Mouse (Mus musculus) left cerebral cortex, adult 18-20 months (tissue): ENCODE results near the gene Zcchc2. TPM values are rescaled to one million over a fixed set of nuclear protein-coding genes. Genes with fewer than 3 reads are reported as not detected.
A peak's percentile ranks its signal among the peaks of the same experiment; 100 is the strongest.

ENCODE experiments used
- DNase-seq, 2 experiments: peaks; one replicate each; pipeline ENCODE4 v3.0.0; 2021 to 2022; ENCODE audit warnings: low spot score in 2 of 2, mixed read lengths in 1 of 2
- total RNA-seq, 2 experiments: library from RNA; stranded (reverse); gene quantifications; 2 replicates each; pipeline ENCODE4 v1.2.3; 2021

Gene Zcchc2
- total RNA-seq, 2 experiments from 2014 or later, result 22.2 to 24.0 TPM

DNA sequence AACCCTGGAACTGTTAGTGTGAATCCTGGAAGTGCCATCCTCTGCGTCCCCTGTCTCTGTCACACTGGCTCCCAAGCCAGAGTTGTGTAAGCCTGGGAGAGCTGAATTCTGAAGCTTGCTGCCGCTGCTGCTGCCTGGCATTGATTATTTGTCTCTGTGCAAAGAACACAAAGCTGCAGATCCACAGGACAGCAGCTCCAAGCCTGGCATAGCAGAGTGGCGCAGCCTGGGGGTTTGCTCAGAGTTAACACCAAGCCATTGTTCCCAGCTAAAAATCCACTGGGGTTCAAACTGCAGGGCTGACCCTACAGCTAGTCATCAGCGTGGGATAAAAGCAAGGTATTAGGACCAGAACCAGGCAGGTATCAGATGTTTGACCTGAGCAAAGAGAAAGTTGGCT, 80.6 kb downstream of the Zcchc2 start:
- no peak for DNase-seq

DNA sequence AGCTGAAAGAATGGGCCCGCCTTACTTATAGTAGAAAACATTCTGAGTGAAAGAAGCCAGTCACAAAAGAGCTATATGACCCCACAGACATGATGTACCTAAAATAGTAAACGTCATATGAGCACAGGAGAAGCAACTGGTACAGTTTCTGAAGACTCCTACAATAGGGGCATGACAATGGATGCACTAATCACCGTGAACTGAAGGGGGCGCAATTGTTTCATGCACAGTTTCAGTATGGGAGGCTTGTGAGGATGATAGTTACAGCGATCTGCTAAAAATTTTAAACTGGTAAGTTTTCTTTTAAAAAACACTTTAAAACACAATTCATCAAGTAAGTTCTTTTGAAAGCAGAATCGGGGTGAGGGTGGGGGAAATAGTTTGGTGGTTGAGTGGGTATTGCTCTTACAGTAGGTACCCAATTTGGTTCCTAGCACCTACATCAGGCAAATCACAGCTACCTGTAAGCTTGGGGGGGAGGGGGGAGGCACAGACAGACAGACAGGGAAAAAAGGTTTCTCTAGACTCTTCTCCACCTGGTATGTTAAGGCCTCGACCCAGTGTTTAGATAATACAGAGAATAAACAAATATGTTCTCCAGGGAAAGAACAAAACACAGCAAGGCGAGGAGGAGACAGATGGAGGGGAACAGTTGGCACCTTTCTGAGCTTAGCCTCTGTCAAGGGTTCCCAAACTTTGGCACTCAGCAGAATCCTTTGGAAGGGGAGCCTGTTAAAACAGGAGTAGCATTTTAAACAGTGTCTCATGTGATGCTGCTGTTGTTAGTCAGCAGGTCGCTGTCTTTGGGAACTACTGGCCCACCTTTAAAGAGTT, 81.2 kb downstream of the Zcchc2 start:
- DNase-seq, result peak; percentile 82 to 93

DNA sequence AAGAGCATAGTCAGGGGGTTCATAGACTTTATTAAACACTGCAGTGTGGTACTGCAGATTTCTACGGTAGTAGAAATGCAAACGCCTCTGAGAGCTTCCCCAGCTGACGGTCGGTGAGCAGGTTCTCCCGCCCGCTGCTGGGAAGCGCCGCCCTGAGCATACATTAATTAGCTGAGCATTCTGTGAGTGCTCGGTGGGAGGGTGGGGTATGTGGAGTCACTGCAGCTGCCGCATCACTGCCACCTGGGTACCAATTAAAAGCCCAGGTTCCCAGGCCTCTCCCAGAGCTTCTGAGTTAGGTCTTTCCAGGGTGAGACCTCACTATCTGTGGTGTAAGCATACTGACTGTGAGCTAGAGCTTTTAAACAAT, 81.8 kb downstream of the Zcchc2 start:
- no peak for DNase-seq

DNA sequence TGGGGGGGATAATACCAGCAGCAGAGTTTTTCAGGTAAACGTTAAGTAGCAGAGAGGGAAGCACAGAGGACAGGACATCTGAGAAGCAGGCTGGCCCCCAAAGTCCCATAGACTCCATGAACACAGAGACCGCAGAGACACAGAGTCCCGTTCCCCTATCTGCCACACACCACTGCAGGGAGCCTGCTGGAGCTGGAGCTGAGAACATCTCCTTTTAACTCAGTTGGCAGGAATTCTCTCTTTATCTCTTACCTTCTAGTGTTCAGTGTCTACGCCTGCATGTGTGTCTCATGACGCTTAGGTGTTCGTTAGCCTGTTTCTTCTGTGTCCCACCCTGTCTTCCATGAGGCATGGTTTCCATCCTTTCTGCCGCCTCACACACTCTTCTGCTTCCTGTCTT, 83.0 kb downstream of the Zcchc2 start:
- DNase-seq, result no peak

DNA sequence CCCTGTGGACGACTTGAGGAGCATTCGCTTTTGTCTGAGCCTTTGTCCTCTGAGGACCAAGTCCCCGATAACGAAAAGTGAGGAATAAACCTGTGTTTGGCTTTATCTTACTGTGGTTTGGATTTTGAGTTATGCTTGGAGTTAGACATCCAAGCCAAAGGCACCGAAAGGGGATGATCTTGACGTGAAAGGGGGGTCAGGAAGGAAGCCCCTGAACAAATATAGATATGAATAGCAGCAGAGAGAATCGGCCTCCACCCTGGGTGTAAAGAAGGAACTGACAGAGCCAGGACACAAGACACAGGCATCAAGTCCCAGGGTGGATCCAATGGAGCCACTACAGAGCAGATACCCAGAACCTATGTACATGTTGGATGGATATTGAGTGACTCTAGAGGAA, 83.9 kb downstream of the Zcchc2 start:
- DNase-seq, result no peak

DNA sequence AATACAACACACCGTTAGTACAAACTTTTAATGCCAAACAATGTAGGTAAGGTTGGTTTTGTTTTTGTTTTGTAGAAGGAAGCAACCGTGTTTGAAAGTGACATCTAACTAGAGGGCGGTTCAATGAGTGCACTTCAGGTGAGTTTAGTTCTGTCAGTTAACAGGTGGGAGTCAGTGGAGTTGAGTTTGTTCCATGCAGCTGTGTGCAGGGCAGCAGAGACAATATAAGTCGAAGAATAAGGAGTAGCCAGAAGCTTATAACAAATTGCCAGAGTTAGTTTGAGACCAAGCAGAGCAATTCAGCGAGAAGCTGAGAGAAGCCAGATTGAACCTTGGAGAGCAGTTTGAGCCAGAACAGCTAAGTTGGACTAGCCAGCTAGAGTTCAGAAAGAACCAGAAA, 84.5 kb downstream of the Zcchc2 start:
- DNase-seq, result no peak

DNA sequence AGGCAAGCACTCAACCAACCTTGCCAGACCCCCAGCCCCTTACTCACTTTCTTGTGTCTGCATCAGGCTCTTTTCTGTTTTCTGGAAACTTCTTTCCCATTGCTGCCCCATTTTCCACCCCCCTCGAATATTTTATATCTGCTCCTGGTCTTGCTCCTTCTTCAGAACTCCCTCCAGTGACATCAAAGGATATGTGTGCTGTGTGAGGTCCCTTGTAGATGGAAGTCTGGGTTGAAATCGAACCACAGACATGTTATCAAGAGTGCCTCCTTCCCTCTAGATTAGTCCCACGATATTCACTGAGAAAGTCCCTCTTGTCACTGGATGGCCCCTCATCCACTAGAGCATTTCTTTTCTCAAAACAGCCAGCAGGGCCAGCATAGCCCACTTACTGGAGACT, 86.4 kb downstream of the Zcchc2 start:
- no peak for DNase-seq

DNA sequence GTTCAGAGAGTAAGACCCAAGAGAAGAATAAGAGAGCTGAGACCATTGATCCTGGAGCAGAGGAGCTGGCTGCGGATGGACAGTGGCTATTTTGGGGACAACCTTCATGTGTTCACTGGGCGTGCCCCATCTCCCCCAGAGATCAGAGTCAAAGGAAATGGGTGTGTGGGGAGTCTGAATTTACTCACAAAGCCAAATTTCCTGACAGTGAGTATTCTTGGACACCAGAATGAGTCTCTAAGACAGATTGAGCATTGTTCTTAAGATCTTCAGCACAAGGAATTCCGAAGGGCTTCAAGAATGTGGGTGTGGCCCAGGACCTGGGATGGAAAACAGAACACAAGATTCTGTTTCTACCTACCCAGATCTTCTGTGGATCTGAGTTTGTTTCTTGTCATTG, 87.0 kb downstream of the Zcchc2 start:
- no peak for DNase-seq

Other genes with a start within 250 kb of the Zcchc2 start
- 1 to 10 TPM; 5.2 to 6.7 TPM for gene Tnfrsf11a, start 209.7 kb upstream of the Zcchc2 start, total RNA-seq
- 10 to 100 TPM; 62.0 to 66.9 TPM for gene Phlpp1, start 181.3 kb downstream of the Zcchc2 start, total RNA-seq